Mouse (Mus musculus): ENCODE data around the gene 1700066M21Rik. TPM values are rescaled to one million over a fixed set of nuclear protein-coding genes. Genes with fewer than 3 reads are reported as not detected.

The 1700066M21Rik gene
- polyA plus RNA-seq, 1 experiment from 2014 or later = 6.8 TPM

DNA sequence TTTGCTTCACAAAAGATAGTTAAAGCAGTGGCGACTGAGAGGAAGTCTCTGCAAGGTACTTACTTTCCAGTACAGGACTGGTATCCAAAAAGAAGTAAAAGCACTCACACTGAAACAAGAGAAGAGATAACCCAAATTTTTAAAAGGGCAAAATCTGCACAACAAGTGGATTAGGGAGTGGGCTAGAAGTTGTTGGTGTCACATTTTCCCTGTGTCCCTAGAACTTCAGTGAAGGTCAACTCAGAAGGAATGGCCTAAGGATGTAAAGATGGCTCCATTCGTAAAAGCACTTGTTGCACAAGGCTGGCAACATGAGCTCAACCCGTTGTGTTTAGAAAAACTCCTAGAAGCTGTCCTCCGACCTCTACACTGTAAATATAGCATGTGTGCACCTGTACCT is 8.3 kb upstream of the 1700066M21Rik start:
- H3K9ac ChIP-seq (replicated peaks) = no peak overlapping the region
- ATAC-seq (no peak), DNase-seq (no peak)
- WGBS (ENCODE audit: insufficient replicate concordance) = 61% methylated on average over 4 of the region's 4 CpGs
- H3K4me1 ChIP-seq (ENCODE audit: insufficient read depth) = no peaks in the 10 kb centered on the region
- H3K36me3 ChIP-seq (replicated peaks; ENCODE audit: insufficient read depth, low read length) = no peaks in the 10 kb centered on the region
- no peak overlapping the region for H3K4me3 ChIP-seq (ENCODE audit: low read depth, low read length)
- H3K27me3 ChIP-seq (ENCODE audit: insufficient read depth, low read length) = no peaks in the 10 kb centered on the region
- no peak for TF ChIP-seq CTCF (IDR thresholded peaks at IDR 0.05; ENCODE audit: low read depth)
- no peak for TF ChIP-seq EP300 (IDR thresholded peaks at IDR 0.05; ENCODE audit: low read depth)
- no peak overlapping the region for H3K4me2 ChIP-seq (ENCODE audit: low read depth, low read length)
- no peaks in the 10 kb centered on the region for H3K9me3 ChIP-seq (ENCODE audit: low read length)
- H3K27ac ChIP-seq (ENCODE audit: low read depth) = no peak overlapping the region

GRCm38 (mm10) chr1:57370451-57370850 is 7.0 kb upstream of the 1700066M21Rik start:
- H3K4me3 ChIP-seq (ENCODE audit: low read depth, low read length) = no peak overlapping the region
- H3K4me2 ChIP-seq (ENCODE audit: low read depth, low read length) = no peak overlapping the region
- no peaks in the 10 kb centered on the region for H3K27me3 ChIP-seq (ENCODE audit: insufficient read depth, low read length)
- H3K36me3 ChIP-seq (replicated peaks; ENCODE audit: insufficient read depth, low read length) = no peaks in the 10 kb centered on the region
- no peak overlapping the region for H3K9ac ChIP-seq (replicated peaks)
- DNase-seq (no peak), ATAC-seq (no peak)
- WGBS (ENCODE audit: insufficient replicate concordance) = 43% methylated on average over 4 of the region's 4 CpGs
- no peaks in the 10 kb centered on the region for H3K4me1 ChIP-seq (ENCODE audit: insufficient read depth)
- no peaks in the 10 kb centered on the region for H3K9me3 ChIP-seq (ENCODE audit: low read length)
- no peak overlapping the region for H3K27ac ChIP-seq (ENCODE audit: low read depth)
- no peak for TF ChIP-seq CTCF (IDR thresholded peaks at IDR 0.05; ENCODE audit: low read depth)
- no peak for TF ChIP-seq EP300 (IDR thresholded peaks at IDR 0.05; ENCODE audit: low read depth)

DNA sequence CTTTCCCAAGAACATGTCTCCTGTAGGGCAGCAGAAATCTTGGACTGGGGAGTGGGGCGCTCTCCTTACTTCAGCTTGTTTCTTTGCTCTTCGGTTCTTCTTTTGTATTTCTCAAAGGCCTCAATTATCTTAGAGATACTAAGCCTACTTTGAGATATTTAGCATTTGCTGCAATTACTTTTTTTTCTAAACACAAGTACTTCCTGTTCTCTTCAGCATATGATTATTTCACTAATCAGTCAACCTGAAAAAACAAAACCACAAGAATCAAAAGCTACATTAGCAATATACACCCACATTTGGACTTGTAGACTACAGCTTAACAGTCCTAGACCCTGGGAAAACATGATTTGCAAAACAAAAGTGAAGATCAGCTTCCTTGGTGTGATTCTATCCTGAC is 2.1 kb upstream of the 1700066M21Rik start:
- Histone ChIP-seq H3K4me3 (ENCODE audit: low read depth, low read length) (no peak overlapping the region), H3K4me2 (ENCODE audit: low read depth, low read length) (no peak overlapping the region), H3K9ac (replicated peaks) (no peak overlapping the region), H3K9me3 (ENCODE audit: low read length) (no peaks in the 10 kb centered on the region), H3K36me3 (replicated peaks; ENCODE audit: insufficient read depth, low read length) (peaks cover 3% of the 10 kb centered on the region; the same call in 1 of the 2 replicates), H3K27ac (ENCODE audit: low read depth) (no peak overlapping the region), H3K27me3 (ENCODE audit: insufficient read depth, low read length) (no peaks in the 10 kb centered on the region), H3K4me1 (ENCODE audit: insufficient read depth) (peaks cover 8% of the 10 kb centered on the region)
- ATAC-seq (no peak), DNase-seq (no peak)
- 82% methylated on average over 2 of the region's 2 CpGs for WGBS (ENCODE audit: insufficient replicate concordance)
- no peak for TF ChIP-seq CTCF (IDR thresholded peaks at IDR 0.05; ENCODE audit: low read depth)
- TF ChIP-seq EP300 (IDR thresholded peaks at IDR 0.05; ENCODE audit: low read depth) = no peak

GRCm38 (mm10) chr1:57376806-57377205 is 614 bp upstream of the 1700066M21Rik start:
- H3K9ac ChIP-seq (replicated peaks) = 0 out of 2 replicates have a peak overlapping the region, but pooled peaks have one; percentile 92
- no peak overlapping the region; the same call in 1 of the 2 replicates for H3K27ac ChIP-seq (ENCODE audit: low read depth)

GRCm38 (mm10) chr1:57386519-57386918 is 9.1 kb downstream of the 1700066M21Rik start:
- H3K4me1 ChIP-seq (ENCODE audit: insufficient read depth) = no peaks in the 10 kb centered on the region
- TF ChIP-seq CTCF (IDR thresholded peaks at IDR 0.05; ENCODE audit: low read depth) (no peak), EP300 (IDR thresholded peaks at IDR 0.05; ENCODE audit: low read depth) (no peak)
- H3K4me3 ChIP-seq (ENCODE audit: low read depth, low read length) = no peak overlapping the region
- DNase-seq (no peak), ATAC-seq (no peak)
- H3K9ac ChIP-seq (replicated peaks) = no peak overlapping the region
- no peaks in the 10 kb centered on the region for H3K27me3 ChIP-seq (ENCODE audit: insufficient read depth, low read length)
- H3K9me3 ChIP-seq (ENCODE audit: low read length) = no peaks in the 10 kb centered on the region
- no peak overlapping the region for H3K4me2 ChIP-seq (ENCODE audit: low read depth, low read length)
- peaks cover 4% of the 10 kb centered on the region; the same call in 1 of the 2 replicates for H3K36me3 ChIP-seq (replicated peaks; ENCODE audit: insufficient read depth, low read length)
- H3K27ac ChIP-seq (ENCODE audit: low read depth) = no peak overlapping the region

More at GRCm38 (mm10) chr1:57376806-57377205, 614 bp upstream of the 1700066M21Rik start:
- H3K4me1 ChIP-seq (ENCODE audit: insufficient read depth) = peaks cover 8% of the 10 kb centered on the region
- no peaks in the 10 kb centered on the region for H3K9me3 ChIP-seq (ENCODE audit: low read length)
- TF ChIP-seq EP300 (IDR thresholded peaks at IDR 0.05; ENCODE audit: low read depth) = no peak
- TF ChIP-seq CTCF (IDR thresholded peaks at IDR 0.05; ENCODE audit: low read depth) = no peak
- peak overlapping the region; percentile 92 for H3K4me2 ChIP-seq (ENCODE audit: low read depth, low read length)
- H3K27me3 ChIP-seq (ENCODE audit: insufficient read depth, low read length) = no peaks in the 10 kb centered on the region
- no peak for ATAC-seq
- H3K4me3 ChIP-seq (ENCODE audit: low read depth, low read length) = peak overlapping the region; percentile 92
- 57% methylated on average over 6 of the region's 6 CpGs for WGBS (ENCODE audit: insufficient replicate concordance)
- H3K36me3 ChIP-seq (replicated peaks; ENCODE audit: insufficient read depth, low read length) = peaks cover 3% of the 10 kb centered on the region; the same call in 1 of the 2 replicates
- DNase-seq = no peak

GRCm38 (mm10) chr1:57387876-57388275 is 10.5 kb downstream of the 1700066M21Rik start:
- Histone ChIP-seq H3K4me2 (ENCODE audit: low read depth, low read length) (no peak overlapping the region), H3K9ac (replicated peaks) (no peak overlapping the region), H3K27me3 (ENCODE audit: insufficient read depth, low read length) (no peaks in the 10 kb centered on the region), H3K27ac (ENCODE audit: low read depth) (no peak overlapping the region), H3K4me1 (ENCODE audit: insufficient read depth) (peaks cover 2% of the 10 kb centered on the region; the same call in 1 of the 2 replicates), H3K4me3 (ENCODE audit: low read depth, low read length) (no peak overlapping the region), H3K36me3 (replicated peaks; ENCODE audit: insufficient read depth, low read length) (peaks cover 4% of the 10 kb centered on the region; the same call in 1 of the 2 replicates), H3K9me3 (ENCODE audit: low read length) (no peaks in the 10 kb centered on the region)
- DNase-seq = no peak
- 63% methylated on average over 2 of the region's 2 CpGs for WGBS (ENCODE audit: insufficient replicate concordance)
- no peak for ATAC-seq
- TF ChIP-seq EP300 (IDR thresholded peaks at IDR 0.05; ENCODE audit: low read depth) = no peak
- TF ChIP-seq CTCF (IDR thresholded peaks at IDR 0.05; ENCODE audit: low read depth) = no peak
